Mouse (Mus musculus) brain, embryonic 18.5 days (tissue): ENCODE measurements around the gene Pdp2.

Source experiments
- DNase-seq: peaks from one replicate; pipeline ENCODE4 v3.0.0-alpha.2; 2012; ENCODE audit warnings: low read depth, low spot score

The Pdp2 gene

GRCm38 (mm10) chr8:104595773-104596536 lies 4.7 kb downstream of the Pdp2 start:
- DNase-seq: no peak

GRCm38 (mm10) chr8:104597656-104598055 lies 6.4 kb downstream of the Pdp2 start:
- no peak for DNase-seq

GRCm38 (mm10) chr8:104598496-104598895 lies 7.2 kb downstream of the Pdp2 start:
- no peak for DNase-seq

DNA sequence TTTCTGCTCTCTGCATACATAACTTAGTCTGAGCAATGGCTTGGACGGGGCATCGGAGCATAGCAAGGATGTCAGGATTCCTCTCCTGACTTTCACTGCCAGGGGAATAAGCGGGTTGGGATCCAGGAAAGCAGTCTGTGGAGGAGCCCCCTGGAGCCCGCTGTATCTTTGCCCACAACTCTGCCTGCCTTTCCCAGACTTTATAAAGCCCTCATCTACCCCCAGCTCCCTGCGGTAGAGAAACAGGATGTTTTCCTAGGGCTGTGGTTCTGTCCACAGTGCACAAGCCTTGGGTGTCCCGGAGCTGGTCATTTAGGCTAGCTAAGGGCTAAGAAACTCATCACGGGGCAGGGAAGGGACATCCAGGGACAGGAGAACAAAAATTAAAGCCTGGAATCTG lies 10.1 kb downstream of the Pdp2 start:
- DNase-seq: no peak

DNA sequence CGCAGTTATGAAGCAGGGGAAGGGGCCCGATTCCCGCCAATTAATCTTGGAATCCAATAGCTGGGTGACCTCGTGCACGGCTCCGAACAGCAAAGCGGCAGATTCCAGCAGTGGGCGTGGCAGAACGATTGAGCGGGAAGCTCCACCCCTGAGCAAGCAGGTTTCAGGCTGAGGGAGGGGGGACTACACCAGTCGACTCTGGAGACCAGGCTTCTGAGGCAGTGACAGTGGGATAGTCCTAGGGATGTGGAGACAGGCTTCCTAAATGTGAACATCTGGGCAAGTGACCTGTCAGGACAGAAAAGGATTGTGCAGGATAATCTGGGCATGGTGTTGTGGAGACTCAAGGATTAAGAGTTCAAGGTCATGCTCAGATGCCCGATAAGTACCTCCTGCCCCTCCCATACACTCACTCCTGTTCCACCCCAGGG lies 10.7 kb downstream of the Pdp2 start:
- DNase-seq: no peak

- DNase-seq: peak; percentile 72
These were observed 11.4 kb downstream of the Pdp2 start for GRCm38 (mm10) chr8:104602468-104603244.

DNA sequence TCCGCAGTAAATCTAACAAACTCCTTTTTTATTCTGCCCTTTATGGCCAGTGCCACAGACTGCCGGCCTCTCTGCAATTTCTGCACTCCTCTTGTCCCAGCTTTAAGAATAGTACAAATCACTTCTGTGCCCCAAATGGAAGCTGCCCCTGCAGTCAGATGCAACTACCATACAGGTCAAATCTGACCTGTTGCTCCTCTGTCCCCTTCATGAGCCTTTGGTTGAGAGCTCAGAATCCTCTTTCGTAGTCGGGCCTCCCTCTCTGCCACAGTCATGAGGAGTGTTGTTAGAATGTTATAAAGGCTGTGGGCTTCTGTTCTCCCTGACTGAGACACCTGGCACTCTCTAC lies 12.0 kb downstream of the Pdp2 start:
- DNase-seq: no peak

DNA sequence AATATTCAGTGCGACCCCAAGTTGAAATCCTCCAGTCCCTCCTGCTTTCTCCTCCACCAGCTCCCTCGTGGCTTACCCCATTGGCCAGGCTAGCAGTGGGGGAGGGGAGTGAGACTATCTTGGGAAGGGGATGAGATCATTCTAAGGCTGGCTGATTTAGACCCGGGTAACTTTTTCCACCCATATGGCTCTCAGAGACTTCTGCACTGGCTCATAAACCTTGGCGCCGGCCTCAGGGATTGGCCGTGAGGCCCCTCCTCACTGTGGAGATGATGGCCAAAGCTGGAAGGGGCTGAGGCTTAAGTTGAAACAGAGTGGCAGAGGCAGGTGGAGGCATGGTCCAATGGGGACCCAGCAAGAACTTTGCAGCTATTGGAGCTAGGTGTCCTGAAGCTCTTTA lies 15.1 kb downstream of the Pdp2 start:
- DNase-seq: no peak

DNA sequence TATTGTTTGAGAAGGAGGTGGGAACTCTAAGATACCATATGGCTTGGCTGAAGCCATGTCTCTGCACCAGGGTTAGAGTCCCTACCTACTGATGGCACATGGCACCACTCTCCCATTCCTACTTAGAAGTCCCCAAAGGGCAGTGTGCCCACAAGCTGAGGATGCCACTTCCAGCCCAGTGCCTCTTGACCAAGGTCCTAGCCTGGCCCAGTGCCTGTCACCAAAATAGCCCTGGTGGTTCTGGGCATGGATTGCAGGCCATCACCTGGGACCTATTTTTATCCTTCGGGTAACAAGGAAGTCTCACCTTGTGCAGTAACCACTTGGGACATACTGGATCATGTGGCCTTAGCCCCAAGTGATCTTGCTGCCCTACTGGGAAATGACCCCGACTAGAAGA lies 16.7 kb downstream of the Pdp2 start:
- DNase-seq: no peak

DNA sequence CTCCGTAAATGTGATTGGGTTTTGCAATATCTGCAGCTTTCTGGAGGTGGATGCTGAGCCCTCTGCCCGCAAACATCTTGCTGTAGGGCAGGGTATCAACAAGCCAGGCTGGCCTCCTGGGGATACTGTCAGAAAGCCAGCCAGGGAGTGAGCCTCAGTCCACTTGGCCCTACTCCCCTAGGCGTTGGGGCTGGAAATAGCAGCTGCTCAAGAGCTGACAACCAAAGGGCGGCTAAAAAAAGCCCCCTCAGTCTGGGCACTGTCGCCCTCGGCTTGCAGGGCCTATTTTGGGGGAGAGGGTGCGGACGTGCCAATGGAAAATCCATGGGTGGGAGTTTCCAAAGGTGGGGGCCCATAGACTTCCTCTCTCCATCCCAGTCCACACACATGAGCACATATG lies 18.0 kb downstream of the Pdp2 start:
- no peak for DNase-seq

GRCm38 (mm10) chr8:104610185-104610766 lies 19.0 kb downstream of the Pdp2 start:
- no peak for DNase-seq

DNA sequence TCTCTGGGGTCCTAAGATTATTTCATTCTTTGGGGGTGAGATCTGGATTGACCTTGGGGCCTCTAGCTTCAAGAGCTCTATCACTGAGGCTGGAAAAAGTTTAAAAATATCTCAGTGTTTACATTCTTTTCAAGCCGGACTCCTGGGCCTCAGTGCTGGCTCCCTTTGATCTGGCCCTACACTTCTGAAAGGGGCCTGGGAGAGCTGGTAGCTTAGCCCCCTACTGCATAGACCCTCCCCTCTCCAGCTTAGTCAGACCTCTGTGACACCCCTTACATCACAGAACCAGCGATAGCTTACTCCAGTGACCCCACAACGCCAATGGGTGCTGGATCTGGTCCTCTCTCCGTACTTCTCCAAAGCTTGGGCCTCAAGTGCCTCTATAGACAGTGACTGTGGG lies 20.4 kb downstream of the Pdp2 start:
- DNase-seq: no peak

DNA sequence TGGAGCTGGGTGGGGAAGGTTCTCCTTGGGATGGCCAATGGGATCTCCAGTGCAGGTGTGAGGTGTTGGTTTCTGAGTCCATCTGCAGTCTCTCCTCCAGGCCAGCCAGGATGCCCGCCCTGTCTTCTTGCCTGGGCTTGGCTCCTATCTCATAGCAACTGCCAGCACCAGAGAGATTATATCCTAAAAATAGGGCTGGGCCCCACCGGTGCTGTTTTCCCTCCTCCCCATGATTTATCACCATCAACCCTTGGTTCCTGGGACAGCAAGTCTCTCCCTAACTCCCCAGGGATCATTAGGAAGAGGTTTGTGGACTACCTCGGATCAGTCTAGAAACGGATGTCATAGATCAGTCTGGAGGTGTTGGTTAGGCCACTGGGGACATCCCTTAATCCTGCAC lies 21.9 kb downstream of the Pdp2 start:
- DNase-seq: no peak

DNA sequence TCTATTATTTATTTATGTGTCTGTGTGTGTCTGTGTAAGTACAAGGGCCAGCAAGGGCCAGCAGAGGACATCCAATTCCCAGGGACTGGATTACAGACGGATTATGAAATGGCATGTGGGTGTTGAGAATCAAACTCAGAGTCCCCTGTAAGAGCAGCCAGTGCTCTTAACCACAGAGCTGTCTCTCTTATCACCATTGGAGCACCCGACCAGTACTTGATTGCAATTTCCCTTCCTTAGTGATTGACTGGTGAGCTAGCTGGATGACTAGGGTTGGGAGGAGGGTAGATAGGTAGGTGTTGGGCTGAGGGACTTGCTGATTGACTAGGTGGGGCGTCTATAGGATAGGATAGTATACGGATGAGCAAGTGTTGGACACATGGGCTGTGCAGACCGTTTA lies 29.5 kb downstream of the Pdp2 start:
- no peak for DNase-seq

- no peak for DNase-seq
These were observed 32.9 kb downstream of the Pdp2 start, which contains the start of gene Cdh16 for GRCm38 (mm10) chr8:104624161-104624560. Cdh16 (minus strand) TSS chr8:104624396.

- DNase-seq: no peak
These were observed 36.0 kb downstream of the Pdp2 start for GRCm38 (mm10) chr8:104627065-104627740.

DNA sequence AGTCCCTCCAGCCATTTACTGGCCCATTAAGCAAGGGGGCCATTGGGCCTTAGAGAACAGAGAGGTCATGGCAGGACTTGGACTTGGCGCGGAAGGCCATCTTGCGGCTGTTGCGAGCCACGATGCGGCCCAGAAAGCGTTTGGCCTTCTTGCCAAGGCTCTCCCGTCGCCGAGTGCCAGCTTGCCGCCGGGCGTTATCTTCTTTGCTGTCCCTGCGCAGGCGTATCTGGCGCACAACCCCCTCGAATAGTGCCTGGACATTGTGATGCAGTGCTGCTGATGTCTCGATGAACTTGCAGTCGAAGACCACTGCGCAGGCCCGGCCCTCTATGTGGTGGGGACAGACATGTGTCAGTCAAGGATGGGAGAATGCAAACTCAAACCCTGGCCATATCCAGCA lies 37.2 kb downstream of the Pdp2 start:
- no peak for DNase-seq

DNA sequence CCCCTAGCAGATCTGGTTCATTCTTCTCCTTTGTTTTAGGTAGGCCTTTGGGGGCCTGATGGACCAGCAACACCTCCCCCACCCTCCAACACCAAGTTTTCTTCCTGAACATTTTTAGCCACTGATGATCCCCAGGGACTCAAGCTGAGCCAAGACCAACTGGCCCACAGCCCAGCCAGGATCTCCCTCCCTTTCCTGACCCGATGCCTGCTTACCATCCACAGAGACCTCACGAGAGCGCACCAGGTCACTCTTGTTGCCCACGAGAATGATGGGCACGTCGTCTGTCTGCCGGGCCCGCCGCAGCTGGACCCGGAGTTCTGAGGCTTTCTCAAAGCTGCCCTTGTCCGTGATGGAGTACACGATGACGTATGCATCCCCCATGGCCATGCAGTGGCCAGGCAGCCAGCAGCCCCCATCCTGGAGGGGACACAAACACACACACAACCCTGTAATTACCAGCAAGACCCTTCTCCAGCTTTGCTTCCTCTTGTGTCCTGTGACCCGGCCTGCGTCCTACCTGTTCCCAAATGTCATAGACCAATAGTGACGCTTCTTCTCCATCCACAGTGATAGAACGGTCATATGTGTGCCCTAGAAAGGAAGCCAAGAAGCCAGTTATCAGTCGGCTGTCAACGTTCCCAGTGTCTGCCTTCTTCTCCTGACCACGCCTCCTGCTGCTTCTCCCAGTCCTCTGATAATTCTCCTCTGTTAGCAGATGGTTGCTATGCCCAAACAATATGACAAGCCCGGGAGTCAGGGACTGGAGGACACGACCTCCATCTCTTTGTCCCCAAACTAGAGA lies 38.3 kb downstream of the Pdp2 start:
- DNase-seq: no peak

- DNase-seq: no peak
These were observed 38.8 kb downstream of the Pdp2 start for GRCm38 (mm10) chr8:104630111-104630479.

DNA sequence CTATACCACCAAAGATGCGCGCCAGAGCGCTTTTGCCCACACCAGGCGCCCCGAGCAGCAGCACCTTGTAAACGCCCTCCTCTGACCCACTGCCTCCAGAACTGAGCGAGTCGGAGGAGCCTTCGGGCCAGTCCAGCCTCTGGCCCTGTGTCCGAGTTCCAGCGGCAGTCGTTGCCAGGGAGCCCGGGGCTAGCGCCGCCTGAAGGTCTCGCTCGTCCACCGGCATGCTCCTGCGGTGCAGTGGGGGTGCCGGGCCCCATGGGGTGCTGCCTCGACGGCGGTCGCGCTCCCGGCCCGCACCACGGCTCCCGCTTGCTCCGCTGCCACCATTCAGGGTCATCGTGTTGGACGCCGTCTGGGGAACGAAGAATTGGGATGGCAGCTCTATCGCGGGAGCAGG lies 39.3 kb downstream of the Pdp2 start:
- no peak for DNase-seq

- DNase-seq: no peak
These were observed 39.9 kb downstream of the Pdp2 start, which contains the start of gene Rrad for GRCm38 (mm10) chr8:104630981-104631663. Rrad (minus strand) TSS chr8:104631327.
